Comparison of ENCODE assay signal across 20 mouse cellular contexts in the genomic region with DNA sequence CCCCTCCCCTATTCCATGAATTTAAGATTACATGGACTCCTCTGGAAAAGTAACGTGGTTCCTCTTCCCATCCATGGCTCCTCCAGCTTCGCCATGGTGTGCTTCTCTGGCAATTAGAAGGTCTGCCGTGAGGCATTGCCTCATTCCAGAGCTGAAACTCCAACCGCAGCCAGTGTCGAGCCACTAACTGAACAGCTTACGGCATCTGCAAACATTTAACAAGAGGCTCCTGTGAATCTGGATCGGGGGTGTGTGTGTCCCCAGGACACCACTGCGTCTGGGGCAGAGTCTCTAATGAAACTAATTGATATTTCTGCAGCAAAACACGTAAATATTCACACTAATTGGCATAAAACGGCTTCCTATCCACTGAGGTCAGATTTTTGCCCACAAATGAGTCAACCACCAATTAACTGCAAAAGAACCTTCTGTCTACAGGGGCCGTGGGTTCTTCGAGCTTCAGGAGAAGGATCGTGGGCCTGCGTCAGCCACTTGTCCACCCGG. TPM values are rescaled to one million over a fixed set of nuclear protein-coding genes. Genes with fewer than 3 reads are reported as not detected.
DNase-seq lines count a peak whose midpoint lies in the region; ATAC-seq and TF ChIP-seq lines count a peak whose summit lies in the region.
"Had no signal": no experiment of that assay in that cellular context is flagged by ENCODE, and none has a peak within 500 bp of the region (broad histone marks: within the 10 kb centered on the region; RNA-seq: fewer than 3 reads in every experiment).

No protein-coding gene starts in this region.

- H3K9ac ChIP-seq in embryonic facial prominence, embryonic 13.5 days, result no peak overlapping the region
- H3K9ac ChIP-seq in limb, embryonic 14.5 days (ENCODE audit: low read depth, low read length, severe bottlenecking), result no peak overlapping the region
- H3K9ac ChIP-seq in neural tube, embryonic 15.5 days (replicated peaks), result no peak overlapping the region
- H3K9ac ChIP-seq: heart, embryonic 13.5 days; hindbrain, embryonic 15.5 days had no signal

- no peak overlapping the region for H3K4me3 ChIP-seq in embryonic facial prominence, embryonic 13.5 days
- no peak overlapping the region for H3K4me3 ChIP-seq in limb, embryonic 10.5 days
- no peak overlapping the region for H3K4me3 ChIP-seq in limb, embryonic 14.5 days (replicated peaks; ENCODE audit: low read length)
- H3K4me3 ChIP-seq in neural tube, embryonic 15.5 days (replicated peaks), result no peak overlapping the region
- H3K4me3 ChIP-seq: forebrain, embryonic 10.5 days; heart, embryonic 13.5 days; hindbrain, embryonic 15.5 days had no signal

- 28% methylated on average over 15 of the region's 15 CpGs for WGBS in embryonic facial prominence, embryonic 13.5 days
- WGBS in limb, embryonic 10.5 days, result 32% methylated on average over 15 of the region's 15 CpGs
- WGBS in limb, embryonic 14.5 days, result 12% methylated on average over 15 of the region's 15 CpGs
- 74% methylated on average over 15 of the region's 15 CpGs for WGBS in neural tube, embryonic 15.5 days

- peak overlapping the region; percentile 28 for H3K4me2 ChIP-seq in embryonic facial prominence, embryonic 13.5 days
- no peak overlapping the region for H3K4me2 ChIP-seq in limb, embryonic 14.5 days (replicated peaks; ENCODE audit: low read depth, low read length, severe bottlenecking)
- H3K4me2 ChIP-seq in neural tube, embryonic 15.5 days, result no peak overlapping the region
- H3K4me2 ChIP-seq: heart, embryonic 13.5 days; hindbrain, embryonic 15.5 days had no signal

- H3K9me3 ChIP-seq in embryonic facial prominence, embryonic 13.5 days, result no peaks in the 10 kb centered on the region
- H3K9me3 ChIP-seq in limb, embryonic 10.5 days (replicated peaks), result no peaks in the 10 kb centered on the region
- no peaks in the 10 kb centered on the region for H3K9me3 ChIP-seq in limb, embryonic 14.5 days (ENCODE audit: control insufficient read depth, low read length)
- no peaks in the 10 kb centered on the region for H3K9me3 ChIP-seq in neural tube, embryonic 15.5 days (replicated peaks)
- H3K9me3 ChIP-seq: forebrain, embryonic 10.5 days; heart, embryonic 13.5 days; hindbrain, embryonic 15.5 days had no signal

- peaks cover 16% of the 10 kb centered on the region for H3K4me1 ChIP-seq in embryonic facial prominence, embryonic 13.5 days
- H3K4me1 ChIP-seq in limb, embryonic 10.5 days, result peaks cover 24% of the 10 kb centered on the region
- H3K4me1 ChIP-seq in limb, embryonic 14.5 days (ENCODE audit: control insufficient read depth, insufficient read depth, low read length), result peaks cover 7% of the 10 kb centered on the region; the same call in 1 of the 2 replicates
- H3K4me1 ChIP-seq in neural tube, embryonic 15.5 days, result no peaks in the 10 kb centered on the region
- H3K4me1 ChIP-seq: forebrain, embryonic 10.5 days; heart, embryonic 13.5 days; hindbrain, embryonic 15.5 days had no signal

- ATAC-seq in embryonic facial prominence, embryonic 13.5 days (ENCODE audit: insufficient number of reproducible peaks, insufficient read depth, low FRiP score, low TSS enrichment, low read depth), result no peak
- no peak for ATAC-seq in limb, embryonic 14.5 days (ENCODE audit: low FRiP score, low read depth)
- no peak for ATAC-seq in neural tube, embryonic 15.5 days (ENCODE audit: low FRiP score)
- ATAC-seq: forebrain, embryonic 14.5 days; intestine, embryonic 16.5 days had no signal

- H3K36me3 ChIP-seq in embryonic facial prominence, embryonic 13.5 days, result no peaks in the 10 kb centered on the region
- no peaks in the 10 kb centered on the region for H3K36me3 ChIP-seq in limb, embryonic 10.5 days
- H3K36me3 ChIP-seq in limb, embryonic 14.5 days (ENCODE audit: control insufficient read depth, insufficient read depth, low read length), result no peaks in the 10 kb centered on the region
- no peaks in the 10 kb centered on the region for H3K36me3 ChIP-seq in neural tube, embryonic 15.5 days
- H3K36me3 ChIP-seq: forebrain, embryonic 10.5 days; heart, embryonic 13.5 days; hindbrain, embryonic 15.5 days had no signal

- peak; percentile 36 for DNase-seq in retina, postnatal 1 day
- DNase-seq in retina, embryonic 14.5 days (ENCODE audit: low spot score), result no peak
- peak; percentile 41 for DNase-seq in limb, embryonic 10.5 days (ENCODE audit: low spot score)
- DNase-seq in limb, embryonic 14.5 days (ENCODE audit: low spot score), result peak; percentile 50
- no peak for DNase-seq in gastrocnemius, postnatal 25 days
- DNase-seq in heart, adult 18-20 months, result no peak
- DNase-seq: adrenal gland, adult 2 months; adrenal gland, postnatal 36 days; cerebellum, adult 11 months; cerebellum, adult 8-10 months; cerebellum, postnatal 14 days; gastrocnemius, postnatal 14 days; heart, postnatal 36 days had no signal

- H3K27me3 ChIP-seq in embryonic facial prominence, embryonic 13.5 days, result no peaks in the 10 kb centered on the region; the same call in 1 of the 2 replicates
- no peaks in the 10 kb centered on the region for H3K27me3 ChIP-seq in limb, embryonic 10.5 days (ENCODE audit: low read depth, poor library complexity, severe bottlenecking)
- no peaks in the 10 kb centered on the region for H3K27me3 ChIP-seq in limb, embryonic 14.5 days (ENCODE audit: control insufficient read depth, insufficient read depth, low read length)
- H3K27me3 ChIP-seq in neural tube, embryonic 15.5 days (replicated peaks), result no peaks in the 10 kb centered on the region
- H3K27me3 ChIP-seq: hindbrain, embryonic 15.5 days had no signal

- no peak overlapping the region for H3K27ac ChIP-seq in embryonic facial prominence, embryonic 13.5 days
- H3K27ac ChIP-seq in limb, embryonic 10.5 days, result no peak overlapping the region
- H3K27ac ChIP-seq in limb, embryonic 14.5 days (replicated peaks; ENCODE audit: low read depth, low read length), result no peak overlapping the region
- no peak overlapping the region for H3K27ac ChIP-seq in neural tube, embryonic 15.5 days (replicated peaks)
- H3K27ac ChIP-seq: forebrain, embryonic 10.5 days; heart, embryonic 13.5 days; hindbrain, embryonic 15.5 days had no signal

- TF ChIP-seq POLR2A in limb, embryonic 14.5 days (IDR thresholded peaks at IDR 0.05; ENCODE audit: borderline replicate concordance, extremely low read depth, insufficient read depth, insufficient read length), result no peak

RNA-seq across cellular contexts. Expression of a gene that starts 18.5 kb away (rescaled TPM):
- 89.7 and 98.3 TPM in 2 replicates for polyA plus RNA-seq in embryonic facial prominence, embryonic 13.5 days (2015; fragmentation: Nextera tagmentation; extraction: Ambion mirVana)
- 116 and 124 TPM in 2 replicates for polyA plus RNA-seq in limb, embryonic 10.5 days (2016; fragmentation: Nextera tagmentation; extraction: Ambion mirVana)
- polyA plus RNA-seq in limb, embryonic 14.5 days (2012; rRNA removed), result 100 and 114 TPM in 2 replicates
- polyA plus RNA-seq in limb, embryonic 14.5 days (2014; fragmentation: Nextera tagmentation; extraction: Ambion mirVana), result 94.1 and 101 TPM in 2 replicates
- total RNA-seq in gastrocnemius, postnatal 25 days (2021), result 10 to 100 TPM; 50.4 to 55.7 TPM
- 10 to 100 TPM; 31.7 to 36.7 TPM for total RNA-seq in heart, adult 18-20 months (2021)
- 161 and 188 TPM in 2 replicates for polyA plus RNA-seq in neural tube, embryonic 15.5 days (2015; fragmentation: Nextera tagmentation; extraction: Ambion mirVana)

RNA-seq across cellular contexts. Expression of a gene that starts 47.7 kb away (rescaled TPM):
- 35.3 and 38.9 TPM in 2 replicates for polyA plus RNA-seq in embryonic facial prominence, embryonic 13.5 days (2015; fragmentation: Nextera tagmentation; extraction: Ambion mirVana)
- 50.0 and 53.6 TPM in 2 replicates for polyA plus RNA-seq in limb, embryonic 10.5 days (2016; fragmentation: Nextera tagmentation; extraction: Ambion mirVana)
- 22.9 and 24.3 TPM in 2 replicates for polyA plus RNA-seq in limb, embryonic 14.5 days (2012; rRNA removed)
- polyA plus RNA-seq in limb, embryonic 14.5 days (2014; fragmentation: Nextera tagmentation; extraction: Ambion mirVana), result 36.8 and 38.8 TPM in 2 replicates
- 10 to 100 TPM; 18.0 to 19.5 TPM for total RNA-seq in gastrocnemius, postnatal 25 days (2021)
- total RNA-seq in heart, adult 18-20 months (2021), result 10 to 100 TPM; 23.3 to 24.1 TPM
- polyA plus RNA-seq in neural tube, embryonic 15.5 days (2015; fragmentation: Nextera tagmentation; extraction: Ambion mirVana), result 42.0 and 42.8 TPM in 2 replicates

Comparison
In these comparisons a context has a peak if more than half of its experiments do, and no peak if none do; other contexts are left out.
1. DNase-seq: peak in retina, postnatal 1 day (single experiment), limb, embryonic 10.5 days (single experiment) and limb, embryonic 14.5 days (single experiment); none in retina, embryonic 14.5 days (single experiment), gastrocnemius, postnatal 25 days (single experiment) and heart, adult 18-20 months (0 of 2).